Mouse (Mus musculus) E14TG2a.4 (cell line): ENCODE data around the gene Adgrf5.
A peak's percentile ranks its signal among the peaks of the same experiment; 100 is the strongest.

ENCODE experiments used
- H3K27me3 ChIP-seq: 2 replicates; pipeline ENCODE4 v1.6.1; 2014; ENCODE audit warnings: low read length, control low read depth; ENCODE audit not compliant: insufficient read depth
- H3K36me3 ChIP-seq: 2 replicates; pipeline ENCODE4 v1.6.1; 2014; ENCODE audit warnings: low read length, control low read depth; ENCODE audit not compliant: insufficient read depth
- H3K4me1 ChIP-seq: replicated peaks from 2 replicates; pipeline ENCODE4 v1.6.1; 2014; ENCODE audit warnings: low read depth, low read length, control low read depth
- H3K4me3 ChIP-seq: replicated peaks from 2 replicates; pipeline ENCODE4 v1.5.1; 2014; ENCODE audit warnings: mild to moderate bottlenecking, low read length
- H3K9me3 ChIP-seq: 2 replicates; pipeline ENCODE4 v1.6.1; 2014; ENCODE audit warnings: low read length, control low read depth
- CTCF ChIP-seq: conservative IDR thresholded peaks from 2 replicates; pipeline ENCODE4 v1.5.1; 2014; ENCODE audit warnings: low read length
- NANOG ChIP-seq: IDR thresholded peaks from 2 replicates; pipeline ENCODE4 v1.6.1; 2014; ENCODE audit warnings: borderline replicate concordance, low read length, mixed read lengths
- POU5F1 ChIP-seq: IDR thresholded peaks from 2 replicates; pipeline ENCODE4 v1.6.1; 2014; ENCODE audit warnings: low read length, borderline replicate concordance

Adgrf5 gene

GRCm38 (mm10) chr17:43359826-43360619, at the start of gene Adgrf5:
Gene Adgrf5 (plus strand): TSS chr17:43360451.
- Histone ChIP-seq H3K4me3 (peak within 1 kb of the TSS; percentile 41), H3K9me3 (no peaks in the 10 kb centered on the region), H3K4me1 (peaks cover 64% of the 10 kb centered on the region), H3K27me3 (peaks cover 16% of the 10 kb centered on the region), H3K36me3 (no peaks in the 10 kb centered on the region)
- TF ChIP-seq NANOG (no peak), POU5F1 (no peak), CTCF (no peak)

- Histone ChIP-seq H3K27me3 (no peaks in the 10 kb centered on the region; the same call in 1 of the 2 replicates), H3K36me3 (no peaks in the 10 kb centered on the region), H3K4me1 (peaks cover 26% of the 10 kb centered on the region), H3K4me3 (no peak overlapping the region), H3K9me3 (peaks cover 6% of the 10 kb centered on the region; the same call in 1 of the 2 replicates)
- TF ChIP-seq CTCF, result no peak
- TF ChIP-seq NANOG, result no peak
- TF ChIP-seq POU5F1, result no peak
Measured at GRCm38 (mm10) chr17:43325986-43326671, 34.1 kb upstream of the Adgrf5 start.

- Histone ChIP-seq H3K36me3 (no peaks in the 10 kb centered on the region), H3K27me3 (no peaks in the 10 kb centered on the region; the same call in 1 of the 2 replicates), H3K4me3 (no peak overlapping the region; the same call in 1 of the 2 replicates), H3K4me1 (peaks cover 26% of the 10 kb centered on the region), H3K9me3 (peaks cover 6% of the 10 kb centered on the region; the same call in 1 of the 2 replicates)
- TF ChIP-seq NANOG (no peak; the same call in 1 of the 2 replicates), POU5F1 (no peak), CTCF (peak; percentile 36)
Measured at GRCm38 (mm10) chr17:43326726-43327700, 33.2 kb upstream of the Adgrf5 start.

- Histone ChIP-seq H3K27me3 (no peaks in the 10 kb centered on the region; the same call in 1 of the 2 replicates), H3K4me1 (peaks cover 26% of the 10 kb centered on the region), H3K4me3 (no peak overlapping the region), H3K9me3 (peaks cover 6% of the 10 kb centered on the region; the same call in 1 of the 2 replicates), H3K36me3 (no peaks in the 10 kb centered on the region)
- TF ChIP-seq POU5F1 (no peak), CTCF (no peak), NANOG (no peak)
Measured at GRCm38 (mm10) chr17:43327810-43328209, 32.4 kb upstream of the Adgrf5 start.

- Histone ChIP-seq H3K4me3 (no peak overlapping the region), H3K27me3 (no peaks in the 10 kb centered on the region; the same call in 1 of the 2 replicates), H3K4me1 (peaks cover 26% of the 10 kb centered on the region), H3K36me3 (no peaks in the 10 kb centered on the region), H3K9me3 (no peaks in the 10 kb centered on the region)
- TF ChIP-seq POU5F1 (no peak), NANOG (no peak), CTCF (no peak)
Measured at GRCm38 (mm10) chr17:43329216-43329615, 31.0 kb upstream of the Adgrf5 start.

GRCm38 (mm10) chr17:43329761-43330183, 30.5 kb upstream of the Adgrf5 start:
- Histone ChIP-seq H3K4me3 (no peak overlapping the region), H3K4me1 (peaks cover 26% of the 10 kb centered on the region), H3K9me3 (no peaks in the 10 kb centered on the region), H3K36me3 (no peaks in the 10 kb centered on the region), H3K27me3 (no peaks in the 10 kb centered on the region; the same call in 1 of the 2 replicates)
- TF ChIP-seq NANOG (no peak), CTCF (no peak), POU5F1 (no peak)

GRCm38 (mm10) chr17:43332686-43333085, 27.6 kb upstream of the Adgrf5 start:
- TF ChIP-seq NANOG (no peak), CTCF (no peak), POU5F1 (no peak)
- Histone ChIP-seq H3K4me3 (no peak overlapping the region), H3K4me1 (peaks cover 12% of the 10 kb centered on the region), H3K36me3 (no peaks in the 10 kb centered on the region), H3K27me3 (no peaks in the 10 kb centered on the region; the same call in 1 of the 2 replicates), H3K9me3 (no peaks in the 10 kb centered on the region)

- Histone ChIP-seq H3K4me1 (peaks cover 12% of the 10 kb centered on the region), H3K36me3 (no peaks in the 10 kb centered on the region), H3K27me3 (no peaks in the 10 kb centered on the region; the same call in 1 of the 2 replicates), H3K4me3 (no peak overlapping the region), H3K9me3 (no peaks in the 10 kb centered on the region)
- no peak for TF ChIP-seq NANOG
- TF ChIP-seq CTCF, result no peak
- no peak for TF ChIP-seq POU5F1
Measured at GRCm38 (mm10) chr17:43334074-43334473, 26.2 kb upstream of the Adgrf5 start.
